Mouse (Mus musculus): ENCODE measurements around the gene Hoxd4. TPM values are rescaled to one million over a fixed set of nuclear protein-coding genes. Genes with fewer than 3 reads are reported as not detected.

The Hoxd4 gene
- polyA plus RNA-seq, 1 experiment from 2014 or later, result not detected

MicroRNA genes within 50 kb of the gene (microRNA counts, 519-probe panel; counts per million panel counts)
- microRNA mmu-miR-10b, result 188 counts per million, percentile 57 among the panel's probes with 10 or more counts

Small RNA genes lying within 50 kb of the gene (microRNA-seq; reads per million reads assigned to microRNA genes)
- gene Gm44463, result not detected
- gene Mir10b, result 191 reads per million, percentile 57 among the genes with 10 or more reads in this experiment

Other genes starting within 250 kb of the Hoxd4 start
- gene Lnpk, start 132.5 kb upstream of the Hoxd4 start, polyA plus RNA-seq (2016; fragmentation: Nextera tagmentation; extraction: Ambion mirVana), result 35.2 and 35.3 TPM in 2 replicates
- 0.05 and 0.08 TPM in 2 replicates for gene Evx2, start 52.4 kb upstream of the Hoxd4 start, polyA plus RNA-seq (2016; fragmentation: Nextera tagmentation; extraction: Ambion mirVana)
- gene Hoxd13, start 43.6 kb upstream of the Hoxd4 start, polyA plus RNA-seq (2016; fragmentation: Nextera tagmentation; extraction: Ambion mirVana), result not detected in 2 replicates
- gene Hoxd12, start 36.9 kb upstream of the Hoxd4 start, polyA plus RNA-seq (2016; fragmentation: Nextera tagmentation; extraction: Ambion mirVana), result not detected in 2 replicates
- not detected in 2 replicates for gene Hoxd11, start 32.4 kb upstream of the Hoxd4 start, polyA plus RNA-seq (2016; fragmentation: Nextera tagmentation; extraction: Ambion mirVana)
- not detected in 2 replicates for gene Hoxd10, start 20.0 kb upstream of the Hoxd4 start, polyA plus RNA-seq (2016; fragmentation: Nextera tagmentation; extraction: Ambion mirVana)
- gene Hoxd9, start 14.2 kb upstream of the Hoxd4 start, polyA plus RNA-seq (2016; fragmentation: Nextera tagmentation; extraction: Ambion mirVana), result not detected in 2 replicates
- gene Hoxd8, start 7.3 kb upstream of the Hoxd4 start, polyA plus RNA-seq (2016; fragmentation: Nextera tagmentation; extraction: Ambion mirVana), result not detected in 2 replicates
- gene Hoxd3, start within 50 bp of the Hoxd4 start, polyA plus RNA-seq (2016; fragmentation: Nextera tagmentation; extraction: Ambion mirVana), result 1.7 and 6.9 TPM in 2 replicates
- gene Gm28230, start 14.8 kb downstream of the Hoxd4 start, polyA plus RNA-seq (2016; fragmentation: Nextera tagmentation; extraction: Ambion mirVana), result not detected in 2 replicates
- gene Hoxd1, start 51.1 kb downstream of the Hoxd4 start, polyA plus RNA-seq (2016; fragmentation: Nextera tagmentation; extraction: Ambion mirVana), result 0.20 and 0.39 TPM in 2 replicates
- gene Mtx2, start 113.9 kb downstream of the Hoxd4 start, polyA plus RNA-seq (2016; fragmentation: Nextera tagmentation; extraction: Ambion mirVana), result 112 and 113 TPM in 2 replicates

Measured in embryonic facial prominence, embryonic 10.5 days (tissue).